Mouse (Mus musculus): ENCODE measurements at regions not wholly inside any gene's neighbourhood (a gene's known extent, or its start where the extent isn't known, plus 50 kb on each side); places are given as distances from the start of the nearest gene placed in this dataset.
A peak's percentile ranks its signal among the peaks of the same experiment; 100 is the strongest.
"Not testable (repeated sequence)": the region's sequence is repeated elsewhere in the genome, so short reads cannot be mapped to it uniquely, and the experiment has no call there.

- no peak for ATAC-seq (ENCODE audit: extremely low read depth, insufficient number of reproducible peaks, low FRiP score, poor library complexity, severe bottlenecking)
Observed at GRCm38 (mm10) chr17:29430401-29430800, 60.2 kb upstream of the Pim1 start.

DNA sequence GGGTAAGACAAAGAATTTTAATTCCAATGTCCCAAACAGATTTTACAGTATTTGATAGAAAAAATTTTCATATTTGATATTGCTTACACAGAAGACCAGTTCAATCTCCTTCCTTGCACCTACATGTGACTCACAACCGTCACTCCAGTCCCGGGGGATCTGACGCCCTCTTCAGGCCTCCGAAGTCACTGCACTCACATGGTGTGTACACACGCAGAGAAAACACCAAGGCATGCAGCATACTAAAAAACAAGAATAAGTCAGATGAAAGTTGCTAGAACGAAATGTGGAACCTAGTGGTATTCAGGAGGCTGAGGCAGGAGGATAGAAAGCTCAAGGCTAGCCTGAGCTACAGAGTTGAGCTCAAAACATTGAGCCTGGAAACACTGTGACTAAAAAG is 59.7 kb upstream of the Pim1 start:
- no peak for ATAC-seq (ENCODE audit: extremely low read depth, insufficient number of reproducible peaks, low FRiP score, poor library complexity, severe bottlenecking)

DNA sequence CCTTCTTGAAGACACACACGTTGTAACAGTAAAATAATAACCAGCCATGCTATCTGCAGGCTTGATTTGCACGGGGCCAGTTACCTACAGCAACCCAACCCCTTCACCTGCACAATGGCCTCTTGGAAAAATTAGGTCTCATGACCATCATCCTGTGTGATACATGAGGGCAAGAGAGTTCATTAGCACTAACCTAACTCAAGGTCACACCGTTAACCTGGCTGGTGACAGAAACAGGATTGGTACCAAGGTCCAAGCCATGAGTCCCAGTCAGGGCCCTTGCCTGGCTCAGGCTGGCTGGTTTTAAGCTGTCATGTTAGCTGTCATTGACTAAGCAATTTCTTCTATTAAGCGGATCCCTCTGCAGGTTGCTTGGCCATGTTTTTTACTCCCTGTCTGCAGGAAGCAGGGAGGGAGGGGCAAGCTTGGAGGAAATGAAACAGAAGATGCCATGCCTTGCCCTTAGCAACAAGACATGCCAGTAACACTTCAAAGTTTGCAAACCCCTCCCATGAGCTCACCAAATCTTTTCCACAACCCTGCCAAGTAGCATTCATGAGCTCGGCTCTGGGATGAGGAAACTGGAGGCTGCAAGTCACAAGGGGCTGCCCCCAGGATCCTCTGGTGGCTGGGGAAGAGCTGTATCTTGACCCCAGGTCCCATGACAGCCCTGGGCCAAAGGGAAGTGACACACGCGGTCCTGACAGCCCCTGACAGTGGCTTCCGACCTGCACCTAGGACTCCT is 58.8 kb upstream of the Pim1 start:
- peak; percentile 33; the same call in 1 of the 2 replicates for ATAC-seq (ENCODE audit: extremely low read depth, insufficient number of reproducible peaks, low FRiP score, poor library complexity, severe bottlenecking)

GRCm38 (mm10) chr17:29432666-29433065 is 57.9 kb upstream of the Pim1 start:
- no peak for ATAC-seq (ENCODE audit: extremely low read depth, insufficient number of reproducible peaks, low FRiP score, poor library complexity, severe bottlenecking)

DNA sequence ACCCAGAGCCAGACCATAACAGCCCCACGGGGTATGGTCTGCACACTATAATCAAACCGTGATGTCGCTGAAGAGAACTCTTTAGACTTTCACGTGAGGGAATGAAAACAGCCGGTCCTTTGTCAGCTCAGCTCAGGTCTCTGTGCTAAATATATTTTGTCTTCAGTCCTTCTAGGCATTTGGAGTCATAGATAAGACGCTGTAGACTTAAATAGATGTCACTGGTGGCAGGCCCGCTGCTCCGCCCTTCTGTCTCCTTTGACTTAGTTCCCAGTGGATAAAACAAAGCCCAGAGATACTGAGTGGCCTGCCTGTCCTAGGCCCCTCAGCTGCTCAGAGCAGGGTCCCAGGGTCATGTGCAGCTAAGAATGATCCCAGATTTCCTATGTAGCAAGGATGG is 57.2 kb upstream of the Pim1 start:
- ATAC-seq (ENCODE audit: extremely low read depth, insufficient number of reproducible peaks, low FRiP score, poor library complexity, severe bottlenecking): no peak

DNA sequence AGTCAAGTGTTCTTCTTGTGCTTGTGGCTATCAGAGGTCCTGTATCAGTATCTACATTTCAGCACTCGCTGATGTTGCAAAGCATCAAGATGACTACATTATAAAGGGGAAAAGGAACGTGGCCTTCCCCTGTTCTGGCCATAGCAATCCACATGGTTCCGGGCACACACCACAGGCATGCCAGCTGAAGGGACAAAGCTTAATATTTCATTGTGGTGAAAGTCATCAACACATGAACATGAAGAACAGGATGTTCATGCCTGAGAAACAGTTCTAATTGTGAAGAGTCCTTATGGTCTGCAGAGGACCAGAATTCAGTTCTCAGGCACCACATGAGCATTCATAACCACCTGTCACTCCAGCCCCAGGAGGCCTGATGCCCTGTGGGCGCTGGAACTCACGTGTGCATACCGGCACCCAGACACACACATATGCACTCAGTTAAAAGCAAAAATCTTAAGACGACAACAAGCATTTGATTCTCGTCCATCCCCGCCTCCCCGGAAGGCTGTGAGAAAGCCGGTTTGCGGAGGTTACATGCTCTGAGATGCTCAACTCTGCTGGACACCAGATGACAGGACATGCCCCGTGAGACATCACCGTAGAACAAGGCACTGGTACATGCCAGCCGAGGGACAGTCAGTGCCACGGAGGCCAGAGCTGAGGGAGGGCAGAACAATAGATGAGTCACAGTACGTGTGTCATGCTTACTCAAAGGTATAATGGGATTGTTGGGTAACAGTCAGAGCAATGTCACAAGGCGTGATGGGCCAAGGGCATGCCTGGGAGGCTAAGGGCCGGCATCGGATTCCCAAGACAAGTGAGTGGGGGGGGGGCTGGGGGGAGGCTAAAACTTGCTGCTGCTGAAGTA is 56.2 kb upstream of the Pim1 start:
- ATAC-seq (ENCODE audit: extremely low read depth, insufficient number of reproducible peaks, low FRiP score, poor library complexity, severe bottlenecking): no peak

- ATAC-seq (ENCODE audit: extremely low read depth, insufficient number of reproducible peaks, low FRiP score, poor library complexity, severe bottlenecking): no peak
Observed at GRCm38 (mm10) chr17:29435345-29436006, 55.1 kb upstream of the Pim1 start.

DNA sequence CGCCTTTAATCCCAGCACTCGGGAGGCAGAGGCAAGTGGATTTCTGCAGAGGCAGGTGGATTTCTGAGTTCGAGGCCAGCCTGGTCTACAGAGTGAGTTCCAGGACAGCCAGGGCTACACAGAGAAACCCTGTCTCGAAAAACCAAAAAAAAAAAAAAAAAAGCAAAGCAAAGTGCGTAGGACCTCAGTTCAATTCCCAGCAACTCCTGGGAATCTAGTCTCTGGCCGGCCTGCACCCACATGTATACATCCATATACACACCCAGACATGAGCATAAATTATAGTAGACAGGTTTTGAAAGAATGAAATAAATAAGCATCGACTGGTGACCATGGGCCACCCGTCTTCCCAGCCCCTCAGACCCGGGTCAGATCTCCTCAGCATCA is 54.1 kb upstream of the Pim1 start:
- not testable (repeated sequence) for ATAC-seq (ENCODE audit: extremely low read depth, insufficient number of reproducible peaks, low FRiP score, poor library complexity, severe bottlenecking)

DNA sequence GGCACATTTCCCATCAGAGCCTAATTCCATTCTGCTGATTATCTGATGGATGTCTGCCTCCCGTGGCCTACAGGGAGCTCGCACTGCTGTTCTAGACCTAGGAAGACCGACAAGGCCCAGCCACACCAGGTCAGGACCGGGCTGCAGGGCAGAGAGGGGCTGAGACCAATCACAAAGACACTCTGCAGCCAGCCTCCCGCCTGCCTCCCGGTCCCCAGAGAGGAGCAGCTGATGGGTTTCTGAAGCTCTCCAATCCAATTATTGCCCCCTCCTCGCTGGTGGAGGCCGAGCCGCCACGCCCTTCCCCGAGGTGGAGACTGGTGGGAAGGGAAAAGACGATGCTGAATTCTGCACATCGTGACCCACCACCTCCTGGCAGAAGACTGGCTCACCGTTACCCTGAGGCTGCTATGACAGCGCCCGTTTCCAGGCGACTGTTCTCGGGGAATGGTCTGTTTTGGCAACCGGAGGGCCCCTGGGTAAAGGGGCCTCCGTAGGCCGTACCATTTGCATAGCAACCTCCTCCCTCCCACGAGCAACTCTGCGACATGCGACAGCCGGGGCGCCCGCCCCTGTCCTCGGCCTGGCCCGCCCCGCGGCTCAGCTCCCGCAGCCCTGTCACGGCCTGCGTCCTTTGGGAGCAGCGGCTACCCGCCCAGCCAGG is 53.5 kb upstream of the Pim1 start:
- peak; percentile 84 for ATAC-seq (ENCODE audit: extremely low read depth, insufficient number of reproducible peaks, low FRiP score, poor library complexity, severe bottlenecking)

DNA sequence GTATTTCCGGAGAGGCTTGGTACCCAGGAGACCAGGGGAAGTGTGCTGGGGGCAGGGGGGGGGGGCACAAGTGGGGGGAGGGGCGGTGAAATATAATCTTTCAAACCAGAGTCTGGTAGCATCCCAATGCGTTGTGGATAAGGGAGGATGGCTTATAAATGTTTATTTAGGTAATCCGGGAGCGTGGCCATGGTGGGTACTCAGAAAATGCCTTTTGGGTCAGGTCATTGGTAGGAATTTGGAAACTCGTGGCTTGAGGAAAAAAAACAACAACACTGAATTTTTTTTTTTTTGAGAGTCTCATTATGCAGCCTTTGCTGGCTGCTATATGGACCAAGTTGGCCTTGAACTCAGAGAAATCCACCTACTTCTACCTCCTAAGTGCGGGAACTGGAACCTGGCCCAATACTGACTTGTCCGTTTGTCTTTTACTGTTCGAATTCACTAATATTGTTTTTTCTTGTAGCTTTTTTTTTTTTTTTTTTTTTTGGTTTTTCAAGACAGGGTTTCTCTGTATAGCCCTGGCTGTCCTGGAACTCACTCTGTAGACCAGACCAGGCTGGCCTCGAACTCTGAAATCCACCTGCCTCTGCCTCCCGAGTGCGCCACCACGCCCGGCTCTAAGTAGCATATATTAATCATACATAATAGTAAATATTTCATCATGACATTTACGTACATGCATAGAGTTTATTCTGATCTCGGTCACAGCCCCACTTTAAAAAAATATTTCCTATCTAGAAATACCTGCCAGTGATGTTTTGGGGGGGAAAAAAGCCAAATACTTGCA is 52.8 kb upstream of the Pim1 start:
- no peak for ATAC-seq (ENCODE audit: extremely low read depth, insufficient number of reproducible peaks, low FRiP score, poor library complexity, severe bottlenecking)

DNA sequence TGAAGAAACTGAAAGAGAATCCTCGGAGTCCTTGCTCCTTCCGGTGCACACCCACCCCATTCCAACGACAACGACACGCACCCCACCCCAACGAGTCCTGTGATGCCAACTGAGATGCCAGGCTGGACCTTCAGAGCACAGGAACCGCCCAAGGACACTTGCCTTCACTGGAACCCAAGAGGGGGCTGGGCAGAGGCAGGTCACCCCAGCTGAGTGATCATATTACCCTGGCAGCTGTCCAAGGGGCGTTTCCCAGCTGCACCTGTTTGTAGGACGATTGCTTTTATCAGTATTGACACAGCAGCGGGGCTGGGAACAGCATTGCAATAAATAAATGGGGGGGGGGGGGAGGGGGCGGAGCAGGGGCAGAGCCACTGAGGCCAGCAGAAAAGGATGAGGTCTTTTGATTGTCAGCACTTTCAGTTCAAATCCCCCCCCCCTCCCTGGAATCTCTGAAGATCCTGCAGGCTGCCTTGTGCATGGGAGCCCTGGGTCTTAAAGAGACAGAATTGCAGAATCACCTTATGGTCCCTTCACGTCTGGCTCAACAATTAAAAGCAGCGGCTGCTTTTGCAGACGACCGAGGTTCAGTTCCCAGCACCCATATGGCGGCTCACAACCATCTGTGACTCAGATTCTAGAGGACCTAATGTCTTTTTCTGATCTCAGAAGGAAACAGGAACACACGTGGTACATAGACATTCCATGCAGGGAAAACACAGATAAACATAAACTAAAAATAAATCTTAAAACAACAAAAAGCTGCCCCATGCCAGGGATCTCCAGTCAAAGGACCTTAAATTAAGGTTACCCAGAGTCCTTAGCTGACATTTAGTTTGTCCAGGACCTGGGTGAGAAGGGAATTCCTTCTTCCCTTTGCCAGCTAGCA is 52.0 kb upstream of the Pim1 start:
- ATAC-seq (ENCODE audit: extremely low read depth, insufficient number of reproducible peaks, low FRiP score, poor library complexity, severe bottlenecking): no peak

DNA sequence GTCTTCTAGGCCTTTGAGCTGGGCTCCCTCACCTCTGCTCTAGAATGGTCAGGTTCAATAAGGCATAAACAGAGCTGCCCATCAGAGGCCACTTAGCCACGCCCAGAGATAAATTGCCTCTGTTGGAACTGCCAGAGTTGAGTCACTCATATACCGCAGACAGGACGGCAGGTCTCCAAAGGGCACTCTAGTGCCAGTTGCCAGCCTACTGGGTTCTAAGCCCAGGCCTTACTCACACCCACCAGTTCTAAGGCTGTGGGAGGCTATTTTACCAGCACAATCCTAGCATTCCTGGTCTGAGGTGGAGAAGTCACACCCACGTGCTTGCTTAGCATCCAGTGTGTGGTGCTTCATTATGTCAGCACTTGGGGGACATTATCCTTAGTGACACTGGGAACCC is 50.6 kb upstream of the Pim1 start:
- ATAC-seq (ENCODE audit: extremely low read depth, insufficient number of reproducible peaks, low FRiP score, poor library complexity, severe bottlenecking): no peak

DNA sequence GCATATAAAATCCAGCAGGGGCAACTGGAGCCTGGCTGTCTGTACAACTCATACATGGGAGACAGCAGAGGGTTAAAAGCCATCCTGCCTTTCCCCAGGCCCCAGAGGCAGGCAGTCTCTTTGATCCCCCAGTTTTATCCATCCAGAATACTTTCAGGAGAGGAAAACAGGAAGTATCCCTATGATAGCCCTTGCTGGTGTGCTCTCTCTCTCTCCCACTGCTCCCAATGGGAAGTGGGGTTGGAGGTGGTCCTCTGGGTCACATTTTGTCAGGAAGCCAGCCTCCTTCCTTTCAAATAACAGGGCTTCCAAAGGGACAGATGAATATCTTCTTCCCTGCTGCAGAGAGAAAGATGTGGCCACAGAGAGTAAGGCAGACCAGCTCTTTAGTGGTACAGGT is 50.1 kb upstream of the Pim1 start:
- no peak for ATAC-seq (ENCODE audit: extremely low read depth, insufficient number of reproducible peaks, low FRiP score, poor library complexity, severe bottlenecking)
